In genomic region chr14:54754602-54755018, GRCm38 (mm10) we compare ENCODE assay signal across 8 mouse cellular contexts. TPM values are rescaled to one million over a fixed set of nuclear protein-coding genes. Genes with fewer than 3 reads are reported as not detected.
DNase-seq lines count a peak whose midpoint lies in the region; ATAC-seq and TF ChIP-seq lines count a peak whose summit lies in the region.

No protein-coding gene starts in this region.

- peak; percentile 36 for DNase-seq in embryo, embryonic 10.5 days (ENCODE audit: low spot score)
- DNase-seq in embryo, embryonic 10 days (ENCODE audit: low spot score): no peak
- DNase-seq in adipocyte (ENCODE audit: low spot score): peak; percentile 79
- peak; percentile 62 for DNase-seq in forebrain, postnatal 0 days
- DNase-seq in kidney, adult 18-20 months: peak; percentile 41
- DNase-seq in lung, postnatal 10 days: peak; percentile 81
- DNase-seq in ovary, postnatal 36 days (ENCODE audit: low spot score): peak; percentile 46
- no peak for DNase-seq in B cell, adult 2 months

- H3K9ac ChIP-seq in forebrain, postnatal 0 days: no peak overlapping the region

- peak overlapping the region; percentile 22 for H3K27ac ChIP-seq in forebrain, postnatal 0 days (ENCODE audit: low read depth, low read length)

- no peaks in the 10 kb centered on the region for H3K27me3 ChIP-seq in forebrain, postnatal 0 days (ENCODE audit: insufficient read depth, low read length)

- no peak for TF ChIP-seq CTCF in forebrain, postnatal 0 days (IDR thresholded peaks at IDR 0.05; ENCODE audit: low read depth)

- H3K4me2 ChIP-seq in forebrain, postnatal 0 days (ENCODE audit: low read depth): no peak overlapping the region

- WGBS in forebrain, postnatal 0 days: 21% methylated on average over 6 of the region's 6 CpGs

- ATAC-seq in forebrain, postnatal 0 days: peak; percentile 87

- no peaks in the 10 kb centered on the region for H3K36me3 ChIP-seq in forebrain, postnatal 0 days (ENCODE audit: insufficient read depth)

- H3K4me1 ChIP-seq in forebrain, postnatal 0 days (ENCODE audit: insufficient read depth): no peaks in the 10 kb centered on the region

- H3K4me3 ChIP-seq in forebrain, postnatal 0 days (ENCODE audit: low read depth, low read length): no peak overlapping the region

- no peaks in the 10 kb centered on the region for H3K9me3 ChIP-seq in forebrain, postnatal 0 days (ENCODE audit: low read length)

RNA-seq across cellular contexts. Expression of gene Slc7a8, which starts 27.1 kb away (rescaled TPM):
- 11.8 and 13.3 TPM in 2 replicates for total RNA-seq in forebrain, postnatal 0 days (2014; rRNA removed)
- 12.5 and 14.5 TPM in 2 replicates for polyA plus RNA-seq in forebrain, postnatal 0 days (2015; fragmentation: Nextera tagmentation; extraction: Ambion mirVana)

RNA-seq across cellular contexts. Expression of gene Cebpe, which starts 42.6 kb away (rescaled TPM):
- 0.38 TPM in 1 of 2 replicates, not detected in the other for total RNA-seq in forebrain, postnatal 0 days (2014; rRNA removed)
- polyA plus RNA-seq in forebrain, postnatal 0 days (2015; fragmentation: Nextera tagmentation; extraction: Ambion mirVana): not detected in 2 replicates

RNA-seq across cellular contexts. Expression of gene Gm29776, which starts 56.0 kb away (rescaled TPM):
- 0.14 and 0.15 TPM in 2 replicates for total RNA-seq in forebrain, postnatal 0 days (2014; rRNA removed)
- polyA plus RNA-seq in forebrain, postnatal 0 days (2015; fragmentation: Nextera tagmentation; extraction: Ambion mirVana): 0.06 and 0.13 TPM in 2 replicates

RNA-seq across cellular contexts. Expression of gene Rnf212b, which starts 59.3 kb away (rescaled TPM):
- total RNA-seq in forebrain, postnatal 0 days (2014; rRNA removed): not detected in 2 replicates
- not detected in 2 replicates for polyA plus RNA-seq in forebrain, postnatal 0 days (2015; fragmentation: Nextera tagmentation; extraction: Ambion mirVana)

Comparison
In these comparisons a context has a peak if more than half of its experiments do, and no peak if none do; other contexts are left out.
1. DNase-seq: peak in embryo, embryonic 10.5 days (single experiment), adipocyte (single experiment), forebrain, postnatal 0 days (single experiment), kidney, adult 18-20 months (single experiment), lung, postnatal 10 days (single experiment) and ovary, postnatal 36 days (single experiment); none in embryo, embryonic 10 days (single experiment) and B cell, adult 2 months (0 of 2).